Mouse (Mus musculus) lung, postnatal 0 days (tissue): Measurements from ENCODE around the gene Tuba1c. TPM values are rescaled to one million over a fixed set of nuclear protein-coding genes. Genes with fewer than 3 reads are reported as not detected.

ENCODE experiments used
- ATAC-seq: fragments of 200-750 bp; cut with Nextera tagmentation; 2 replicates; pipeline ENCODE4 v1.8.0; 2017; ENCODE audit warnings: moderate library complexity
- DNase-seq: peaks from one replicate; pipeline ENCODE4 v3.0.0-alpha.2; 2016; ENCODE audit warnings: low spot score
- H3K27ac ChIP-seq: fragments of 300-500 bp; sonication (generic); 2 replicates; pipeline ENCODE4 v1.5.1; 2014; ENCODE audit warnings: antibody characterized with exemption, mild to moderate bottlenecking, low read length, mixed read lengths
- H3K27me3 ChIP-seq: fragments of 300-500 bp; sonication (generic); replicated peaks from 2 replicates; pipeline ENCODE4 v1.6.1; 2014; ENCODE audit warnings: low read length, mixed read lengths; ENCODE audit not compliant: insufficient read depth
- H3K36me3 ChIP-seq: fragments of 300-500 bp; sonication (generic); 2 replicates; pipeline ENCODE4 v1.6.1; 2014; ENCODE audit warnings: low read length, mixed read lengths; ENCODE audit not compliant: insufficient read depth
- H3K4me1 ChIP-seq: fragments of 300-500 bp; sonication (generic); 2 replicates; pipeline ENCODE4 v1.6.1; 2014; ENCODE audit warnings: antibody characterized with exemption, low read depth, low read length, mixed read lengths; ENCODE audit not compliant: insufficient read depth
- H3K4me2 ChIP-seq: fragments of 300-500 bp; sonication (generic); replicated peaks from 2 replicates; pipeline ENCODE4 v1.6.1; 2014; ENCODE audit warnings: low read depth, mild to moderate bottlenecking, low read length, moderate library complexity, mixed read lengths
- H3K4me3 ChIP-seq: fragments of 300-500 bp; sonication (generic); 2 replicates; pipeline ENCODE4 v1.5.1; 2014; ENCODE audit warnings: low read depth, low read length
- H3K9ac ChIP-seq: fragments of 300-500 bp; sonication (generic); replicated peaks from 2 replicates; pipeline ENCODE4 v1.6.1; 2014; ENCODE audit warnings: low read depth, mild to moderate bottlenecking
- H3K9me3 ChIP-seq: fragments of 300-500 bp; sonication (generic); 2 replicates; pipeline ENCODE4 v1.6.1; 2016; ENCODE audit warnings: low read length, mixed read lengths
- CTCF ChIP-seq: IDR thresholded peaks from 2 replicates; pipeline ENCODE4 v1.5.1; 2016; ENCODE audit warnings: antibody characterized with exemption, mild to moderate bottlenecking
- EP300 ChIP-seq: IDR thresholded peaks from 2 replicates; pipeline ENCODE4 v1.6.1; 2016; ENCODE audit warnings: antibody characterized with exemption, mild to moderate bottlenecking, control low read depth
- WGBS: fragments of 180-500 bp; shearing (Covaris S2); extraction: QIAGEN DNeasy Blood & Tissue Kit; methylation state at CpG from one replicate; pipeline ENCODE4 v1.1.7; 2014; 5-methylcytosine and 5-hydroxymethylcytosine counted together
- polyA plus RNA-seq: library from polyadenylated mRNA; unstranded; fragments of >200 nt; fragmentation: Nextera tagmentation; extraction: Ambion mirVana; gene quantifications from 2 replicates; pipeline ENCODE4 v1.2.1, GENCODE M21; 2015

Gene Tuba1c
- polyA plus RNA-seq, 1 experiment from 2014 or later: 45.1 TPM

- peaks cover 9% of the 10 kb centered on the region; the same call in 1 of the 2 replicates for H3K36me3 ChIP-seq
- H3K4me2 ChIP-seq: no peak overlapping the region
- no peak overlapping the region for H3K9ac ChIP-seq
- ATAC-seq (peak; percentile 74), DNase-seq (peak; percentile 66)
- H3K27me3 ChIP-seq: no peaks in the 10 kb centered on the region
- H3K4me1 ChIP-seq: peaks cover 10% of the 10 kb centered on the region; the same call in 1 of the 2 replicates
- no peaks in the 10 kb centered on the region for H3K9me3 ChIP-seq
- H3K4me3 ChIP-seq: no peak overlapping the region
- TF ChIP-seq EP300 (peak; percentile 55; the same call in 1 of the 2 replicates), CTCF (no peak)
- 70% methylated on average over 8 of the region's 8 CpGs for WGBS
- no peak overlapping the region for H3K27ac ChIP-seq
Observed at GRCm38 (mm10) chr15:99036249-99036905, 6.7 kb downstream of the Tuba1c start.

GRCm38 (mm10) chr15:99038025-99038424 lies 8.3 kb downstream of the Tuba1c start:
- DNase-seq (no peak), ATAC-seq (no peak)
- no peak overlapping the region for H3K9ac ChIP-seq
- H3K36me3 ChIP-seq: peaks cover 9% of the 10 kb centered on the region; the same call in 1 of the 2 replicates
- TF ChIP-seq CTCF (no peak), EP300 (no peak)
- H3K4me3 ChIP-seq: no peak overlapping the region
- H3K9me3 ChIP-seq: no peaks in the 10 kb centered on the region
- H3K27ac ChIP-seq: no peak overlapping the region
- WGBS: 95% methylated on average over 1 of the region's 1 CpGs
- peaks cover 4% of the 10 kb centered on the region; the same call in 1 of the 2 replicates for H3K4me1 ChIP-seq
- H3K27me3 ChIP-seq: no peaks in the 10 kb centered on the region
- H3K4me2 ChIP-seq: no peak overlapping the region

GRCm38 (mm10) chr15:99038797-99039196 lies 9.1 kb downstream of the Tuba1c start:
- no peak for TF ChIP-seq EP300
- TF ChIP-seq CTCF: no peak
- no peak for ATAC-seq
- no peak for DNase-seq
- 89% methylated on average over 5 of the region's 5 CpGs for WGBS
- Histone ChIP-seq H3K4me3 (no peak overlapping the region), H3K4me2 (no peak overlapping the region), H3K4me1 (no peaks in the 10 kb centered on the region), H3K9ac (no peak overlapping the region), H3K9me3 (no peaks in the 10 kb centered on the region), H3K27me3 (no peaks in the 10 kb centered on the region), H3K36me3 (peaks cover 9% of the 10 kb centered on the region; the same call in 1 of the 2 replicates), H3K27ac (no peak overlapping the region)

- H3K4me3 ChIP-seq: no peak overlapping the region
- TF ChIP-seq EP300 (no peak), CTCF (0 out of 2 replicates have a peak, but pooled peaks have one; percentile 4)
- peaks cover 9% of the 10 kb centered on the region; the same call in 1 of the 2 replicates for H3K36me3 ChIP-seq
- no peak overlapping the region for H3K9ac ChIP-seq
- no peaks in the 10 kb centered on the region for H3K9me3 ChIP-seq
- H3K4me2 ChIP-seq: no peak overlapping the region
- no peak for ATAC-seq
- H3K4me1 ChIP-seq: no peaks in the 10 kb centered on the region
- WGBS: 60% methylated on average over 4 of the region's 4 CpGs
- no peaks in the 10 kb centered on the region for H3K27me3 ChIP-seq
- DNase-seq: no peak
- H3K27ac ChIP-seq: no peak overlapping the region
Observed at GRCm38 (mm10) chr15:99039306-99039705, 9.6 kb downstream of the Tuba1c start.

GRCm38 (mm10) chr15:99039996-99040919 lies 10.6 kb downstream of the Tuba1c start:
- Histone ChIP-seq H3K4me3 (no peak overlapping the region), H3K4me2 (no peak overlapping the region), H3K27ac (no peak overlapping the region), H3K9me3 (no peaks in the 10 kb centered on the region), H3K4me1 (no peaks in the 10 kb centered on the region), H3K27me3 (no peaks in the 10 kb centered on the region), H3K36me3 (peaks cover 3% of the 10 kb centered on the region; the same call in 1 of the 2 replicates), H3K9ac (no peak overlapping the region)
- peak; percentile 64 for DNase-seq
- WGBS: 53% methylated on average over 26 of the region's 26 CpGs
- TF ChIP-seq CTCF (peak; percentile 59), EP300 (no peak)
- ATAC-seq: peak; percentile 65
